Mouse (Mus musculus) telencephalon, adult 2 months (tissue): ENCODE measurements around the gene Rhoh.

Source experiments
- DNase-seq: peaks from one replicate; pipeline ENCODE4 v3.0.0-alpha.2; 2011; ENCODE audit warnings: low read depth, low spot score

Rhoh gene

GRCm38 (mm10) chr5:65860281-65861000 lies 572 bp upstream of the Rhoh start:
- DNase-seq, result no peak

- no peak for DNase-seq
Measured at GRCm38 (mm10) chr5:65862217-65862927, 1.4 kb downstream of the Rhoh start.

GRCm38 (mm10) chr5:65863349-65863749 lies 2.3 kb downstream of the Rhoh start:
- DNase-seq, result no peak

- no peak for DNase-seq
Measured at GRCm38 (mm10) chr5:65864486-65864885, 3.5 kb downstream of the Rhoh start.

GRCm38 (mm10) chr5:65864946-65865345 lies 3.9 kb downstream of the Rhoh start:
- no peak for DNase-seq

- no peak for DNase-seq
Measured at GRCm38 (mm10) chr5:65866591-65866990, 5.6 kb downstream of the Rhoh start.

GRCm38 (mm10) chr5:65867380-65868116 lies 6.5 kb downstream of the Rhoh start:
- DNase-seq, result peak; percentile 16

GRCm38 (mm10) chr5:65868419-65868818 lies 7.4 kb downstream of the Rhoh start:
- DNase-seq, result no peak

GRCm38 (mm10) chr5:65869660-65870059 lies 8.6 kb downstream of the Rhoh start:
- DNase-seq, result no peak

GRCm38 (mm10) chr5:65871276-65871875 lies 10.4 kb downstream of the Rhoh start:
- DNase-seq, result no peak

GRCm38 (mm10) chr5:65873212-65873611 lies 12.2 kb downstream of the Rhoh start:
- DNase-seq, result no peak

GRCm38 (mm10) chr5:65875269-65875668 lies 14.3 kb downstream of the Rhoh start:
- DNase-seq, result no peak

- DNase-seq, result no peak
Measured at GRCm38 (mm10) chr5:65878367-65878766, 17.4 kb downstream of the Rhoh start.

GRCm38 (mm10) chr5:65881254-65881653 lies 20.2 kb downstream of the Rhoh start:
- DNase-seq, result no peak

GRCm38 (mm10) chr5:65882476-65883205 lies 21.6 kb downstream of the Rhoh start:
- no peak for DNase-seq

GRCm38 (mm10) chr5:65883355-65883754 lies 22.3 kb downstream of the Rhoh start:
- no peak for DNase-seq

- DNase-seq, result no peak
Measured at GRCm38 (mm10) chr5:65885699-65886443, 24.9 kb downstream of the Rhoh start.

GRCm38 (mm10) chr5:65888102-65888501 lies 27.1 kb downstream of the Rhoh start:
- DNase-seq, result no peak

- no peak for DNase-seq
Measured at GRCm38 (mm10) chr5:65888998-65889397, 28.0 kb downstream of the Rhoh start.

GRCm38 (mm10) chr5:65891251-65891826 lies 30.3 kb downstream of the Rhoh start:
- DNase-seq, result no peak
